Mouse (Mus musculus) limb, embryonic 10.5 days (tissue): ENCODE results near the gene Def6. TPM values are rescaled to one million over a fixed set of nuclear protein-coding genes. Genes with fewer than 3 reads are reported as not detected.
A peak's percentile ranks its signal among the peaks of the same experiment; 100 is the strongest.

ENCODE experiments used
- DNase-seq: peaks from one replicate; pipeline ENCODE4 v3.0.0-alpha.2; 2017; ENCODE audit warnings: low spot score
- H3K27ac ChIP-seq: fragments of 300-500 bp; sonication (generic); 2 replicates; pipeline ENCODE4 v1.5.1; 2016; ENCODE audit warnings: mild to moderate bottlenecking
- H3K27me3 ChIP-seq: fragments of 300-500 bp; sonication (generic); 2 replicates; pipeline ENCODE4 v1.6.1; 2016; ENCODE audit warnings: low read depth, mild to moderate bottlenecking; ENCODE audit not compliant: poor library complexity, severe bottlenecking
- H3K36me3 ChIP-seq: fragments of 300-500 bp; sonication (generic); 2 replicates; pipeline ENCODE4 v1.6.1; 2016; ENCODE audit warnings: mild to moderate bottlenecking, moderate library complexity
- H3K4me1 ChIP-seq: fragments of 300-500 bp; sonication (generic); 2 replicates; pipeline ENCODE4 v1.6.1; 2016
- H3K4me3 ChIP-seq: fragments of 300-500 bp; sonication (generic); 2 replicates; pipeline ENCODE4 v1.5.1; 2016; ENCODE audit warnings: mild to moderate bottlenecking, moderate library complexity
- H3K9me3 ChIP-seq: fragments of 300-500 bp; sonication (generic); replicated peaks from 2 replicates; pipeline ENCODE4 v1.6.1; 2016; ENCODE audit warnings: mild to moderate bottlenecking
- WGBS: fragments of 180-500 bp; shearing (Covaris S2); methylation state at CpG from one replicate; pipeline ENCODE4 v1.1.7; 2016; 5-methylcytosine and 5-hydroxymethylcytosine counted together
- polyA plus RNA-seq: library from polyadenylated mRNA; unstranded; fragments of >200 nt; fragmentation: Nextera tagmentation; extraction: Ambion mirVana; gene quantifications from 2 replicates; pipeline ENCODE4 v1.2.1, GENCODE M21; 2016

The Def6 gene
- polyA plus RNA-seq, result 6.8 and 11.1 TPM in 2 replicates

DNA sequence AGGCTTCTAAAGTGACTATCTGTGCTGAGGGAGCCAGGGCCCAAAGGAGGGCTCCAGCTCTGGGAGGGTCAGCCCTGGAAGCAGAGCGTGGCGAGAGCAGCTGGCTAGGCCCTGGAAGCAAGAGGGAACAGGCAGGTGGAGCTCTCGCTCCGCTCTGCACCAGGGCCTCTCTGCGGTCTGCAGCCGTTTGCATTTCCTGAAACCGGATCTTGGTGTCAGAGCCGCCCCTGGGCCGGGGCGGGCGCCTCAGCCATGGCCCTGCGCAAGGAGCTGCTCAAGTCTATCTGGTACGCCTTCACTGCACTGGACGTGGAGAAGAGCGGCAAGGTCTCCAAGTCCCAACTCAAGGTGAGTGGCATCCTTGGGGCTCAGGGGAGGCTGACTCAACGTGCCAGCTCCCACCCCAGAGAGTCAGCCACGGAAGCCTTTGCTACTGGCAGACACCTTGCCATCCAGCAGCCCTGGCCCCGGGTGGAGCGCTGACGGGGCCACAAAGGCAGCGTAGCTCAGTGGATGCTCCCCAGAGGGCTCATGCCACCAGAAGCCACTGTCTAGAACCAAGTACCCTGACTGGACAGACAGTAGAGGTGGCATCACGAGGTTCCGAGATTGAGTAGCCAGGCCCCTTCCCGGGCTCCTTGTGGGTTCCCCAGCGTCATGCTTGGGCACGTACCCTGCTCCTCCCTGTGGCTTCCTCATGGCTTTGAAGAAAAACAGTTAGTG lies at the start of gene Def6:
Def6 (plus strand) TSS at position 188 of the 723 bp plus-strand sequence.
- peak; percentile 87 for DNase-seq
- Histone ChIP-seq H3K4me3 (peak within 1 kb of the TSS; percentile 54), H3K9me3 (no peaks in the 10 kb centered on the region), H3K27me3 (no peaks in the 10 kb centered on the region), H3K27ac (peak within 1 kb of the TSS; percentile 89), H3K36me3 (peaks cover 18% of the 10 kb centered on the region), H3K4me1 (peaks cover 60% of the 10 kb centered on the region)
- 20% methylated on average over 26 of the region's 26 CpGs for WGBS

DNA sequence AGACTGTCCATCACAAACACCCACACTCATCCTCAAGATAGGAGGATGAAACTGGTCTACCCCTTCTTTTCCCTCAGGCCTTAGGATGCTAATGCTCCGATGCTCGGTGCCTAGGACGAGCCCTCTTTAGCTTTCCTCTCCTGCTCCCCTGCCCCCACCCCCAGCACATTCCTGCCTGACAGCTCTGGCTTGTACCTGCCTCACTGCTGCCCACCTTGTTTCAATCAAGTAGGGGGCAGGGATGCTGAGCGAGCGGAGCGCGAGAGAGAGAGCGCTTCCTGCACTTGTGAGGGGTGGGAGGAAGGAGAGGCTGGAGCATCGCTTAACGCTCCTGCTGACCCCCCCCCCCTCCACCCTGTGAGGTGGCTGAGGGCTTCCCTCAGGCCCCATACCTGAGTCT lies 47.2 kb upstream of the Def6 start:
- 8% methylated on average over 10 of the region's 10 CpGs for WGBS
- Histone ChIP-seq H3K27me3 (peaks cover 33% of the 10 kb centered on the region), H3K36me3 (peaks cover 92% of the 10 kb centered on the region), H3K9me3 (no peaks in the 10 kb centered on the region), H3K4me1 (peaks cover 70% of the 10 kb centered on the region), H3K27ac (peak overlapping the region; percentile 81), H3K4me3 (peak overlapping the region; percentile 29)
- DNase-seq, result peak; percentile 89

DNA sequence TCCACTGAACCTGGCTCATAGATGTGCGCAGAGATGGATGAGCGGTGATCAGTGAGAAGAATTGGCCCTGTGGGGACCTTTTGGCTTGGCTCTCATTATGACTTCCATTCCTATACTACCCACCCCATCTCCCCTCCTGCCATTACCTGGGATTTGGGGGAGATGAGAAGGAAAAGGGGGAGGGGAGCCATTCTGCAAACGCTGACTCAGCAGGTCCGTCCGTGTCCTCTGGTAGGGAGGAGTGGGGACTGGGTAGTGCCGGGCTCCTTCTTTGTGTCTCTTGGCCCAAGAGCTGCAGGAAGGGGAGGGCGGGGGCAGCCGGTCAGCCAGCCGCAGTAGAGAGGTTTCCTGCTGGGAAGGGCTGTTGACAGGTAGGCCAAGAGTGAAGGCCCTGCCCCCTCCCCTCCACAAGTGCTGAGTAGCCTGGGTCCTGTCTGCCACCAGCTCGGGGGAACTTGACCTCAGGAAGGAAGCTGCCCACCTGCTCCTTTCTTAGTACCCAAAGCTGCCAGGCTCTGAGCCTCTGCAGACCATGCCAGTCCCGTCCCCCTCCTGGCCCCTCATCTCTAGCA lies 46.2 kb upstream of the Def6 start:
- Histone ChIP-seq H3K27ac (peak overlapping the region; percentile 81), H3K4me3 (peak overlapping the region; percentile 29), H3K4me1 (peaks cover 63% of the 10 kb centered on the region), H3K27me3 (peaks cover 33% of the 10 kb centered on the region), H3K36me3 (peaks cover 92% of the 10 kb centered on the region), H3K9me3 (no peaks in the 10 kb centered on the region)
- 22% methylated on average over 11 of the region's 11 CpGs for WGBS
- peak; percentile 71 for DNase-seq

DNA sequence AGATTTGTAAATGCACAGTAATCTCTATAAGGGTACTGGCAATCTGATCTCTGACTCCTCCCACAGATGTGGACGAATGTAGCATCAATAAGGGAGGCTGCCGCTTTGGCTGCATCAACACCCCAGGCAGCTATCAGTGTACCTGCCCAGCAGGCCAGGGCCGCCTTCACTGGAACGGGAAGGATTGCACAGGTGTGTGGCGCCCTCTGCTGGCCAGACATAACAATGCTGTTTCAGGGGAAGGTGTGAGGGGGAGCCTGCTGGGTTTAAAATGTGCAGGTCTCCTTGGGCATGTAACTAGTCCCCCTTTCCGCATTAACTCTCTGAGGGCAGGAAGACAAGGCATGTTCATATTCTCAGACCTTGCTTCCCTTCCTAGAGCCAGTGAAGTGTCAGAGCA lies 43.9 kb upstream of the Def6 start:
- Histone ChIP-seq H3K36me3 (peaks cover 93% of the 10 kb centered on the region), H3K4me3 (no peak overlapping the region; the same call in 1 of the 2 replicates), H3K27ac (no peak overlapping the region), H3K27me3 (peaks cover 24% of the 10 kb centered on the region), H3K9me3 (no peaks in the 10 kb centered on the region), H3K4me1 (peaks cover 41% of the 10 kb centered on the region)
- DNase-seq, result peak; percentile 95
- 14% methylated on average over 6 of the region's 6 CpGs for WGBS

DNA sequence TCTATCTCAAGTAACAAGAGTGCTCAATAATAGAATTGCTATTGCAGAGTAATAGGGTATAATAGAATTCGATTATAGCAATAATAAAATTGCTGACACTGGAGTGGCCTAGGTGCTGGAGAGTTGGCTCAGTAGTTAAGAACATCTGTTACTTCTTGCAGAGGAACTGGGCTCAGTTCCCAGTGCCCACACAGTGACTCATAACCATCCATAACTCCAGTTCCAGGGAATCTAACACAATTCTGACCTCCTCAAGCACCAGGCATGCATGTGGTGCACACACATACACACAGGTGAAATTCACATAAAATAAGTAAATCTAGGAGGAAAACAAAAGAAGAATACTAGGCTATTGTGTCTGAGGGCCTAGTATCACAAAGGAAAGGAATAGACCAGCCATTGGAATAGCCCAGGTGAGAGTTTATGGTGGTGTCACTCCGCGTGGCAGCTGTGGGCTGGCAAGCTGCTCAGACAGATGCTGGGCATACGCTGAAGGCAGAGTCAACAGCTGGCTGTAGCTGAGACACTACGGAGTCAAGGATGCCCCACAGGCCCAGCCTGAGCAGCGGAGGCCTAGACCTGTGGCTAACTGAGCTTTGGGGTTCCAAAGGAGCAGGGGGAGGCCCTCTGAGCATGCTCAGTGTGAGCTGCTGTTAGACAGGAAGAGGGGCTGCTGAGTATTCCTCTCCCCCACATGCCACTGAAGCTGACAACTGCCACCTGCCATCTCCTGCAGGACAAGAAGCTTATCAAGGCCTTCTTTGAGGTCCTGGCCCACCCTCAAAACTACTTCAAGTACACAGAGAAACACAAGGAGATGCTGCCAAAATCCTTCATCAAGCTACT lies 36.9 kb upstream of the Def6 start:
- DNase-seq, result no peak
- 89% methylated on average over 6 of the region's 6 CpGs for WGBS
- Histone ChIP-seq H3K4me1 (peaks cover 30% of the 10 kb centered on the region), H3K9me3 (no peaks in the 10 kb centered on the region), H3K27me3 (no peaks in the 10 kb centered on the region), H3K36me3 (peaks cover 82% of the 10 kb centered on the region), H3K27ac (no peak overlapping the region), H3K4me3 (no peak overlapping the region)

DNA sequence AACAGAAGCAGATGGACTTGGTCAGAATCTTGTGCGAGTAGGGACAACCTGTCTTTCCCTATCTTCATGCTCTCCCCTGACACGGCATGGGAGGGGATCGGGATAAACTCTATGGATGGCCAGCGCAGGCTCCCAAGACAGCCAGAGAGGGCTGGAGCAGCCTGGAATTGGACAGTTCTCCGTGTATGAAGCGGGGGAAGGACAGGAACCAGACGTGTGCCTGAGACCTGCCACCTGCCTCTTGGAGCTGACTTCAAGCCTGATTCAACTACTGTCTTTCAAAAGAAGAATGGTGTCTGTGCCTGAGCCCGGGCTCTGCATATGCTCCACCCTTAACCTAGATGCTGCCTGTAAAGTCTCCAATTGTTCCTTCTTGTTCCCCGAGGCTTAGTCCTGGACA lies 34.9 kb upstream of the Def6 start:
- H3K4me1 ChIP-seq, result peaks cover 45% of the 10 kb centered on the region
- DNase-seq, result no peak
- H3K36me3 ChIP-seq, result peaks cover 62% of the 10 kb centered on the region
- 75% methylated on average over 9 of the region's 9 CpGs for WGBS
- no peaks in the 10 kb centered on the region for H3K27me3 ChIP-seq
- H3K9me3 ChIP-seq, result no peaks in the 10 kb centered on the region
- H3K27ac ChIP-seq, result peak overlapping the region; percentile 1; the same call in 1 of the 2 replicates
- H3K4me3 ChIP-seq, result no peak overlapping the region

DNA sequence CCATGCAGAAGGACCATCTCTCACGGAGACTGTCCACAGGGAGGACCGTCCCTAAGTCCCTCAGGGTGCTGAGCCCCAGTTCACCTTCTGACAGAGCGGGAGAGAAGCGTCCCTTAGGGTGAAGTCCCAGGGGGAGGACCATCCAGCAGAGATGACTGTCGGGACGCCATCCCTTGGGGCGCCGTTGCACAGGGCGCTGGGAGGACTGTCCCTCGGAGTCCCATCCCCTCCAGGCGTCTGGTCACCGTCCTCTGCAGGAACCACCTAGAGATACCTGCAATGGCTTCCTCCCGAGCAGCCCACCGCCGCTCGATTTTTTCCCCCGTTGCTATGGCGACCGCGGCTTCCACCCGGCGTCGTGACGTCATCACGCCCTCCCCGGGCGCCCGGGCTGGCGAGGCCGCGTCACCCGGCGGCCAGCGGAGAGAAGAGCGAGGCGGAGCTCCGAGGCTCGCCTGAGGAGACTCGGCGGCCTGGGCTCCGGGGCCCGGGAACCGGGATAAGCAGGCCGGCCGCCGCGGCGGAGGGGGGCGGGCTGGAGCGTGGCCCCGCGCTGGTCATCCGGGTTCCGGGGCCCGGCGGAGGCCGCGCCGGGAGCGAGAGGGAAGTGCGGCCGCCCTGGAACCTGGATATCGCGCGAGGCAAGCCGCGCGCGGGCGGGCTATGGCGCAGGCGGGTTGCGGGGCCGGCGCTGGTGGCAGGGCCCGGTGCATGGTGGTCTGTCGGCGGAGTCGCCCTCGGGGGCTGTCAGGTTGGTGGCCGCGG lies 30.6 kb upstream of the Def6 start, which contains the start of gene Zfp523:
Zfp523 (plus strand) TSS at position 355 of the 765 bp plus-strand sequence.
- H3K36me3 ChIP-seq, result peaks cover 33% of the 10 kb centered on the region
- DNase-seq, result peak; percentile 98
- no peaks in the 10 kb centered on the region for H3K27me3 ChIP-seq
- H3K9me3 ChIP-seq, result no peaks in the 10 kb centered on the region
- H3K4me1 ChIP-seq, result peaks cover 76% of the 10 kb centered on the region
- under 1% methylated on average over 74 of the region's 82 CpGs for WGBS
- peak within 1 kb of the TSS; percentile 72 for H3K4me3 ChIP-seq
- peak within 1 kb of the TSS; percentile 94 for H3K27ac ChIP-seq

DNA sequence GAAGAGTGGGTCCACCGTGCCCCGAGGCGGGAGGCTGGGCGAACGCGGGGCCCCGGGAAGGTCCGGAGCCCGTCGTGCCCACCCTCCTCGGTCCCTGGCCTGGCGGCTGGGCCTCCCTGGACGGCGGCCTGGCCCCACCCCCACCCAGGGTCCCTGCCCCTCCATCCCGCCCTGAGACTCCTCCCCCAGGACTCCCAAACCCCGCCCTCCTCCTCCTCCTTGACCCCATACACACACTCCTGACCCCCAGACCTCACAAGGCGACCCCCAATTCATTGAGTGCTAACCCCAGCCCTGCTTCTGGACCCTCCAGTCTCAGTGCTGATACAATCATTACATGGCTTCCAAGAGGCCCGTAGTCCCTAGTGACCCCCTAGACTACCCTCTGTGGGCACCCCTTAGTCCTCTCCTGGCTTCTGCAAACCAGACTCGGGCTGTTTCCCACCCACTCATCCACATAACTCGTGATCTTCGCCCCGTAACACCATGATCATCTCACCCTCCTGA lies 30.0 kb upstream of the Def6 start:
- Histone ChIP-seq H3K9me3 (no peaks in the 10 kb centered on the region), H3K4me3 (peak overlapping the region; percentile 72), H3K4me1 (peaks cover 70% of the 10 kb centered on the region), H3K27ac (peak overlapping the region; percentile 94), H3K27me3 (no peaks in the 10 kb centered on the region), H3K36me3 (peaks cover 27% of the 10 kb centered on the region)
- DNase-seq, result no peak
- WGBS, result 10% methylated on average over 22 of the region's 22 CpGs

DNA sequence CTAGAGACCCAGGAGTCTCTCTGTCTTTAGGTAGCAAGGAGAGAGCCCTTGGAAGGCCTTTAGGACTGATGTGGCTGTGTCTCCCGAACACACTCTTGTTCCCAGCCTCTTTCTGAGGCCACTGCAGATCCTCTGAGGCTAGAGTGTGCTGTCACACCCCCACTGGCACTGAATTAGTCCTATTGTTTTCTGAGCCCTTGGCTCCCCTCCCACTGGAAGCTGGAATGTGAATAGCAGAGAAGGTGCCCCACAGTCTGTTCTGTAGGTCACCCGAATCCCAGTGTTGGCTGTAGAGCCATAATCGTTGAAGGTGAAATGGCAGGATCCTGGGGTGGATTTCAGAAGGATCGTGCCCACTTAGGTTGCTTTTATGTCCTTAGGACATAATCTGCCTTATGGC lies 27.2 kb upstream of the Def6 start:
- H3K4me1 ChIP-seq, result peaks cover 56% of the 10 kb centered on the region
- no peaks in the 10 kb centered on the region for H3K9me3 ChIP-seq
- H3K4me3 ChIP-seq, result no peak overlapping the region
- H3K27me3 ChIP-seq, result no peaks in the 10 kb centered on the region
- WGBS, result 76% methylated on average over 4 of the region's 4 CpGs
- peaks cover 16% of the 10 kb centered on the region for H3K36me3 ChIP-seq
- no peak overlapping the region for H3K27ac ChIP-seq
- DNase-seq, result no peak

DNA sequence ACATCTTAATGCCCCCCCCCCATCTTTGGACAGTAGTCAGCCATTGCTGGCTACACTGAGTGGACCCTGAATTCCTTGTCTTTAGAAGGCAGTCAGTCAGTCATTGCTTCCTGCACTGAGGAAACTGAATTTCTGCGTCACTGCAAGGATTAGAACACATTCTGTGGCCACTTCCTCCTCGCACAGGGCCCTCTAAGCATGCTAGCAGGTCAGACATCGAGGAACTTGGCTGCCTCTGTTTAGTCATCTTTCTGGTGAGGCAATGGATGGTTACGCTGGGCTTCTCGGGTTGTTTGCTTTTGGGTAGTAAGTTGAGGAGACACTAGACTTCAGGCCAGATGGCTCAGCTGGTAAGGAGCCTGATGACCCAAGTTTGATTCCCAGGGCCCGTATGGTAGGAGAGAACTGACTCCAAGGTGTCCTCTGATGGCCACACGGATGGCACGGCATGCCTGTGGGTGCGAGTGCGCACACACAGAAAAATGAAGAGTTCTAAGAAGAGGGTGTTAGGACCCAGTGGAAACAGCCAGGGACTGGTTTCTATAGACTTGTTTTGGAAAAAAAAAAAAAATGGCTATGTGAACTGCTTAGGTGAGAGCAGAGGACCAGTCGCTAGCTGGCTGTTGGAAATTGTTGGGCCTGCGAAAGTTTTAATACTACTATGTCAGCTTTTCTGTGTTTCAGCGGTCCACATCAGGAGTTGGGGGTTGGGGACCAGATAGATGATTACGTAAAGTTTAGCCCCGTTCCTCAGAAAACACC lies 26.6 kb upstream of the Def6 start:
- Histone ChIP-seq H3K4me1 (peaks cover 51% of the 10 kb centered on the region), H3K4me3 (no peak overlapping the region), H3K27ac (no peak overlapping the region), H3K36me3 (peaks cover 22% of the 10 kb centered on the region), H3K9me3 (no peaks in the 10 kb centered on the region), H3K27me3 (no peaks in the 10 kb centered on the region)
- DNase-seq, result no peak
- WGBS, result 91% methylated on average over 15 of the region's 15 CpGs

DNA sequence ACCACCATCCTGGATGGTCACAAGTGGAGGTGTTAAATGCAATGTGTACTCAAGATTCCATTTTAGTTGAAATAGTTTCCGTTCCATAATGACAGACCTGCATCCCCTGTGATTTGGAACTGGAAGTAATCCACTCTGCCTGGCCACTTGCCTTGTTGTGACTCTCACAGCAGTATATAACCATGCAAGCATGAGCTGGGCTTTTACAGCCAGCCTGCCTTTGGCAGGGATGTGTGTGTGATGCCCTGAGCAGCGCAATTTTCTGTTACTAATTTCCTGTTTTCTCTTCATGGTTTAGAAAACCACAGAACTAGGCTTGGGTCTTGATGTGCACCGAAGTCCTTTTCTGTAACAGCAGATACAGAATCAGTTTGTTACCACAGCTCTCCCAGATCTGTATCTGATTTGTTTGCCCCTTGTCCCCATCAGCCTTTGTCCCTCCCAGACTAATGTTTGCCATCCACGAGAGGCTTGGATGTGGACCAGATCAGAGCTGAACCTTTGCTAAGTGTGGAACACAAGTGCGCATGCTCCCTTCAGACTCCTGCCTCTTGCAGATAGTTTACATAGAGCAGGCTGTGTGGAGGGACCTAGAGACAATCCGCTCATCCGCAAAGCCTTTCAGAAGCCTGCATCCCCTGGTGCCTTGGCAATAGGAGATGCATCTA lies 22.5 kb upstream of the Def6 start:
- WGBS, result 88% methylated on average over 7 of the region's 7 CpGs
- no peak for DNase-seq
- peaks cover 28% of the 10 kb centered on the region for H3K36me3 ChIP-seq
- H3K4me1 ChIP-seq, result peaks cover 19% of the 10 kb centered on the region
- no peaks in the 10 kb centered on the region for H3K27me3 ChIP-seq
- H3K27ac ChIP-seq, result no peak overlapping the region
- H3K9me3 ChIP-seq, result no peaks in the 10 kb centered on the region
- no peak overlapping the region for H3K4me3 ChIP-seq
